Mouse (Mus musculus): ENCODE data around the gene Il18rap. TPM values are rescaled to one million over a fixed set of nuclear protein-coding genes. Genes with fewer than 3 reads are reported as not detected.

The Il18rap gene
- polyA plus RNA-seq, 1 experiment, result 0.22 TPM

- Histone ChIP-seq H3K27me3 (replicated peaks) (no peaks in the 10 kb centered on the region), H3K4me1 (peaks cover 18% of the 10 kb centered on the region), H3K4me3 (replicated peaks) (no peak overlapping the region), H3K9me3 (no peaks in the 10 kb centered on the region), H3K36me3 (replicated peaks; ENCODE audit: low read length) (no peaks in the 10 kb centered on the region)
- TF ChIP-seq GATA1 (IDR thresholded peaks at IDR 0.05; ENCODE audit: borderline replicate concordance, low read length) (no peak), FLI1 (IDR thresholded peaks at IDR 0.05; ENCODE audit: low read length) (no peak)
Observed at GRCm38 (mm10) chr1:40476756-40477155, 38.4 kb upstream of the Il18rap start.

GRCm38 (mm10) chr1:40479505-40479923, 35.6 kb upstream of the Il18rap start:
- TF ChIP-seq FLI1 (IDR thresholded peaks at IDR 0.05; ENCODE audit: low read length) (no peak), GATA1 (IDR thresholded peaks at IDR 0.05; ENCODE audit: borderline replicate concordance, low read length) (no peak)

DNA sequence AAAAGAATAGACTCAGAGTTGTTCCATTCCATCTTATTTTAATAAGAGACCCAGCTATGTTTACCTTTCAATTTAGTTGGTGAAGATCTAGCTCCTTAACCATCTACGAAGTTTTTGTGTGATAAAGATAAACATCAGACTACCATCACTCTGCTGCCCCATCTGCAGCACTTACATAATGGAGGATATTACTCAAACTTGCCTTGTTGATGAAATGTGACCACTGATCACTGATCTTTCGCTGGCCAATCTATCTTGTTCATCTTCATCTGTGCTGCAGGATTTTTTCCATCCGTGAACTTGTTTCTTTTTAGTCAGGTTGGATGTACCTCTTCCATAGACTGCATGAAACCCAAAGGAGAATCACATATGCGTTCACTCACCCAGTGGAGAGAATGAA, 20.6 kb upstream of the Il18rap start:
- TF ChIP-seq FLI1 (IDR thresholded peaks at IDR 0.05; ENCODE audit: low read length) (no peak), GATA1 (IDR thresholded peaks at IDR 0.05; ENCODE audit: borderline replicate concordance, low read length) (no peak)
- Histone ChIP-seq H3K27me3 (replicated peaks) (no peaks in the 10 kb centered on the region), H3K4me3 (replicated peaks) (no peak overlapping the region), H3K9me3 (no peaks in the 10 kb centered on the region), H3K4me1 (peaks cover 3% of the 10 kb centered on the region; the same call in 1 of the 2 replicates), H3K36me3 (replicated peaks; ENCODE audit: low read length) (no peaks in the 10 kb centered on the region)

More at GRCm38 (mm10) chr1:40479505-40479923, 35.6 kb upstream of the Il18rap start:
- Histone ChIP-seq H3K9me3 (no peaks in the 10 kb centered on the region), H3K4me1 (peaks cover 18% of the 10 kb centered on the region), H3K4me3 (replicated peaks) (no peak overlapping the region), H3K36me3 (replicated peaks; ENCODE audit: low read length) (no peaks in the 10 kb centered on the region), H3K27me3 (replicated peaks) (no peaks in the 10 kb centered on the region)

DNA sequence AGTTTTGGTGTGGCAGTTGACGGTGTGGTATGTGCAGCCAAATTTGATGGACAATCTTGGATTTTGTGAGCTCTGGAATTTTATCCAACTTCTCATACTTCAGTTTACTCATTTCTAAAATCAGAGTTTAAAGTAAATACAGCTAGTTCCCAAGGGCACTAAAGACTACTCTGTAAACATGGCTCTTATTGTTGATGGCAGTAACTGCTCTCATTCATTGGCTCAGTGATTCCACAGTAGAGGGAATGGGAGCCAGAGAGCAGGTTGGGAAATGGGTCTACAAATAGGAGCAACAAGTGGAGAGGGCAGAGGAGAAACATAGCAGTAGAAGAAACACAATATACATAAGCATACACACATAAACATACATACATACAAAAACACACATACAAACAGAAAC, 15.5 kb upstream of the Il18rap start:
- Histone ChIP-seq H3K9me3 (no peaks in the 10 kb centered on the region), H3K36me3 (replicated peaks; ENCODE audit: low read length) (no peaks in the 10 kb centered on the region), H3K4me3 (replicated peaks) (no peak overlapping the region), H3K4me1 (peaks cover 46% of the 10 kb centered on the region), H3K27me3 (replicated peaks) (no peaks in the 10 kb centered on the region)
- TF ChIP-seq GATA1 (IDR thresholded peaks at IDR 0.05; ENCODE audit: borderline replicate concordance, low read length) (no peak), FLI1 (IDR thresholded peaks at IDR 0.05; ENCODE audit: low read length) (no peak)

GRCm38 (mm10) chr1:40501126-40501525, 14.0 kb upstream of the Il18rap start:
- Histone ChIP-seq H3K4me3 (replicated peaks) (peak overlapping the region; percentile 42), H3K27me3 (replicated peaks) (no peaks in the 10 kb centered on the region), H3K36me3 (replicated peaks; ENCODE audit: low read length) (no peaks in the 10 kb centered on the region), H3K9me3 (no peaks in the 10 kb centered on the region), H3K4me1 (peaks cover 48% of the 10 kb centered on the region)
- TF ChIP-seq GATA1 (IDR thresholded peaks at IDR 0.05; ENCODE audit: borderline replicate concordance, low read length) (no peak), FLI1 (IDR thresholded peaks at IDR 0.05; ENCODE audit: low read length) (no peak)

GRCm38 (mm10) chr1:40501546-40502398, 13.4 kb upstream of the Il18rap start:
- H3K4me3 ChIP-seq (replicated peaks), result peak overlapping the region; percentile 81
- H3K4me1 ChIP-seq, result peaks cover 48% of the 10 kb centered on the region
- TF ChIP-seq FLI1 (IDR thresholded peaks at IDR 0.05; ENCODE audit: low read length), result no peak
- no peak for TF ChIP-seq GATA1 (IDR thresholded peaks at IDR 0.05; ENCODE audit: borderline replicate concordance, low read length)
- H3K36me3 ChIP-seq (replicated peaks; ENCODE audit: low read length), result no peaks in the 10 kb centered on the region
- no peaks in the 10 kb centered on the region for H3K27me3 ChIP-seq (replicated peaks)
- no peaks in the 10 kb centered on the region for H3K9me3 ChIP-seq

- H3K4me3 ChIP-seq (replicated peaks), result no peak overlapping the region
- H3K27me3 ChIP-seq (replicated peaks), result no peaks in the 10 kb centered on the region
- H3K36me3 ChIP-seq (replicated peaks; ENCODE audit: low read length), result no peaks in the 10 kb centered on the region
- no peaks in the 10 kb centered on the region for H3K9me3 ChIP-seq
- H3K4me1 ChIP-seq, result peaks cover 48% of the 10 kb centered on the region
- no peak for TF ChIP-seq FLI1 (IDR thresholded peaks at IDR 0.05; ENCODE audit: low read length)
- TF ChIP-seq GATA1 (IDR thresholded peaks at IDR 0.05; ENCODE audit: borderline replicate concordance, low read length), result no peak
Observed at GRCm38 (mm10) chr1:40504548-40504947, 10.6 kb upstream of the Il18rap start.

GRCm38 (mm10) chr1:40516364-40516763, 1.2 kb downstream of the Il18rap start:
- peaks cover 17% of the 10 kb centered on the region for H3K36me3 ChIP-seq (replicated peaks; ENCODE audit: low read length)
- H3K4me3 ChIP-seq (replicated peaks), result peak overlapping the region; percentile 59
- H3K4me1 ChIP-seq, result peaks cover 21% of the 10 kb centered on the region
- H3K9me3 ChIP-seq, result peaks cover 6% of the 10 kb centered on the region; the same call in 1 of the 2 replicates
- no peaks in the 10 kb centered on the region for H3K27me3 ChIP-seq (replicated peaks)
- no peak for TF ChIP-seq FLI1 (IDR thresholded peaks at IDR 0.05; ENCODE audit: low read length)
- TF ChIP-seq GATA1 (IDR thresholded peaks at IDR 0.05; ENCODE audit: borderline replicate concordance, low read length), result no peak

- Histone ChIP-seq H3K4me1 (peaks cover 5% of the 10 kb centered on the region), H3K36me3 (replicated peaks; ENCODE audit: low read length) (peaks cover 45% of the 10 kb centered on the region), H3K4me3 (replicated peaks) (peak overlapping the region; percentile 33), H3K9me3 (peaks cover 7% of the 10 kb centered on the region), H3K27me3 (replicated peaks) (no peaks in the 10 kb centered on the region)
- TF ChIP-seq GATA1 (IDR thresholded peaks at IDR 0.05; ENCODE audit: borderline replicate concordance, low read length) (no peak), FLI1 (IDR thresholded peaks at IDR 0.05; ENCODE audit: low read length) (no peak)
Observed at GRCm38 (mm10) chr1:40522918-40523317, 7.8 kb downstream of the Il18rap start.

GRCm38 (mm10) chr1:40523971-40524722, 9.0 kb downstream of the Il18rap start:
- TF ChIP-seq FLI1 (IDR thresholded peaks at IDR 0.05; ENCODE audit: low read length), result no peak
- no peak for TF ChIP-seq GATA1 (IDR thresholded peaks at IDR 0.05; ENCODE audit: borderline replicate concordance, low read length)
- Histone ChIP-seq H3K4me3 (replicated peaks) (no peak overlapping the region), H3K27me3 (replicated peaks) (no peaks in the 10 kb centered on the region), H3K36me3 (replicated peaks; ENCODE audit: low read length) (peaks cover 43% of the 10 kb centered on the region), H3K4me1 (peaks cover 8% of the 10 kb centered on the region), H3K9me3 (peaks cover 7% of the 10 kb centered on the region)
